Mouse (Mus musculus) cortical plate, adult 2 months (tissue): ENCODE measurements at regions not wholly inside any gene's neighbourhood (a gene's known extent, or its start where the extent isn't known, plus 50 kb on each side); places are given as distances from the start of the nearest gene placed in this dataset.

Experiments used
- H3K27ac ChIP-seq: fragments of 200-500 bp; 2 replicates; pipeline ENCODE4 v1.5.1; 2012; ENCODE audit warnings: low read length, control low read depth, inconsistent platforms; ENCODE audit not compliant: insufficient read depth
- H3K4me1 ChIP-seq: fragments of 200-500 bp; 2 replicates; pipeline ENCODE4 v1.6.1; 2011; ENCODE audit warnings: low read length; ENCODE audit not compliant: control insufficient read depth, insufficient read depth
- H3K4me3 ChIP-seq: fragments of 200-500 bp; 2 replicates; pipeline ENCODE4 v1.5.1; 2011; ENCODE audit warnings: mild to moderate bottlenecking, low read length, control low read depth; ENCODE audit not compliant: insufficient read depth
- CTCF ChIP-seq: fragments of 200-500 bp; IDR thresholded peaks from 2 replicates; pipeline ENCODE4 v1.5.1; 2011; ENCODE audit warnings: mild to moderate bottlenecking, control low read depth, low read length; ENCODE audit not compliant: insufficient read depth; ENCODE audit errors: extremely low read depth
- POLR2A ChIP-seq: fragments of 200-500 bp; IDR thresholded peaks from 2 replicates; pipeline ENCODE4 v1.6.1; 2011; ENCODE audit warnings: mild to moderate bottlenecking, low read length, control low read depth; ENCODE audit not compliant: insufficient read depth; ENCODE audit errors: extremely low read depth

- TF ChIP-seq CTCF, result no peak
- no peak for TF ChIP-seq POLR2A
- H3K27ac ChIP-seq, result no peak overlapping the region; the same call in 1 of the 2 replicates
These were observed 59.4 kb downstream of the 1700001O22Rik start for GRCm38 (mm10) chr2:30743976-30744620.

GRCm38 (mm10) chr2:30743265-30743846, 60.1 kb downstream of the 1700001O22Rik start:
- TF ChIP-seq POLR2A (no peak), CTCF (no peak)
- no peak overlapping the region for H3K4me3 ChIP-seq
- H3K27ac ChIP-seq, result peak overlapping the region; percentile 47; the same call in 1 of the 2 replicates
- no peaks in the 10 kb centered on the region for H3K4me1 ChIP-seq

More at GRCm38 (mm10) chr2:30743976-30744620, 59.4 kb downstream of the 1700001O22Rik start:
- Histone ChIP-seq H3K4me1 (no peaks in the 10 kb centered on the region), H3K4me3 (no peak overlapping the region)

GRCm38 (mm10) chr2:30741450-30741849, 62.0 kb downstream of the 1700001O22Rik start:
- peaks cover 4% of the 10 kb centered on the region; the same call in 1 of the 2 replicates for H3K4me1 ChIP-seq
- no peak overlapping the region for H3K27ac ChIP-seq
- no peak overlapping the region for H3K4me3 ChIP-seq
- TF ChIP-seq POLR2A, result no peak
- no peak for TF ChIP-seq CTCF

- no peak for TF ChIP-seq CTCF
- no peak for TF ChIP-seq POLR2A
- Histone ChIP-seq H3K27ac (no peak overlapping the region), H3K4me3 (no peak overlapping the region)
These were observed 65.7 kb downstream of the 1700001O22Rik start for GRCm38 (mm10) chr2:30737759-30738158.

DNA sequence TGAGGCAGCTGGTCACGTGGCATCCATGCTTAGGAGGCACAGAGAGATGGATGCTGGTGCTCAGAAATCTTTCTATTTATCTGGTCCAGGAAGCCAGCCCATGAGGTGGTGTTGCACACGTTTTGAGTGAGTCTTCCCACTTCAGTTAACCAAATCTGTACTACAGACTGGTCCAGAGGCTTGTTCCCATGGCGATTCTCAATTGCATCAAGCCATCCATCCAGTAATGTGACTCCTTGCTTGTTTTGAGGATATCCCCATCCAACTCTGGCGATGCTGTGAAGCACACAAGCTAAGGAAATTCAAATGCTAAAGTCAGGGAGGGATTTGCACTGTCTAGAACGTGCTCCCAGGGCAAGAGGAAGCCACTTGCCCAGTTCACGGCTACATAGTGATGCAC, 66.8 kb downstream of the 1700001O22Rik start:
- no peak overlapping the region for H3K4me3 ChIP-seq
- peaks cover 4% of the 10 kb centered on the region; the same call in 1 of the 2 replicates for H3K4me1 ChIP-seq
- 0 out of 2 replicates have a peak overlapping the region, but pooled peaks have one; percentile 49 for H3K27ac ChIP-seq
- no peak for TF ChIP-seq POLR2A
- TF ChIP-seq CTCF, result no peak

More at GRCm38 (mm10) chr2:30737759-30738158, 65.7 kb downstream of the 1700001O22Rik start:
- H3K4me1 ChIP-seq, result peaks cover 4% of the 10 kb centered on the region; the same call in 1 of the 2 replicates

DNA sequence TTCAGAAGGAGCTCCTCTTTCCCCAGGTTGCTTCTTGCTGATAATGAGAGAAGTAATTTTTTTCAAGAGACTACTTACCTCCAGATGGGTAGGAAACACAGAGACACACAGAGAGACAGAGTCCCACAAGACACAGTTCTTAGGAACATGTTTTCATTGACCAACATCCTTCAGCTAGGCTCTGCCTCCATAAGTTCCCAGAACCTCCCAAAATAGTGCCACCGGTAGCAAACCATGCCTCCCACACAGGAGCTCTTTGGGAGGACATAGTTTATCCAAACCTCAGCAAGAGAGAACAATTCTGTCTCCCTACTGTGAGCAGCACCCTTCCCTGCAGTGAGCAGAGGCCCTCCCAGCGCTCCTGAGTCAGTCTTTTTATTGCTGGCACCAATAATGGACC, 67.2 kb downstream of the 1700001O22Rik start:
- peaks cover 4% of the 10 kb centered on the region; the same call in 1 of the 2 replicates for H3K4me1 ChIP-seq
- TF ChIP-seq CTCF, result no peak
- TF ChIP-seq POLR2A, result no peak
- H3K4me3 ChIP-seq, result no peak overlapping the region
- 0 out of 2 replicates have a peak overlapping the region, but pooled peaks have one; percentile 49 for H3K27ac ChIP-seq

GRCm38 (mm10) chr2:30733853-30734252, 69.6 kb downstream of the 1700001O22Rik start:
- Histone ChIP-seq H3K4me1 (peaks cover 4% of the 10 kb centered on the region; the same call in 1 of the 2 replicates), H3K27ac (no peak overlapping the region), H3K4me3 (no peak overlapping the region)
- TF ChIP-seq CTCF, result no peak
- no peak for TF ChIP-seq POLR2A

DNA sequence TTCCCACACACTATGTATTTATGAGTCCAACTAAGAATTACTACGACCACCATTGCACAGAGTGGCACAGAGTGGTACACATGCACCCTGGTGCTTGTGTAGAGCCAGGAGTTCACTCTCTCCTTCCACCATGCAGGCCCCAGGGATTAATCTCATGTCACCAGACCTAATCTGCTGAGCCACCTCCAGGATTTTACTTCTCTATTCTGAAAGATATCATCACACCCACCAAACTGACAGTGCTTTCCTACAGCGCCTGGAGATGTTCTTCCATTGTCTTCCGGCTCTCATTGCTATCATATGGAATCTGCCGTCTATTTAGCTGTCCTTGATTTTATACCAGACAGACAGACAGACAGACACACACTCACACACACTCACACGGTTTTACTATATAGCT, 71.6 kb downstream of the 1700001O22Rik start:
- TF ChIP-seq CTCF (no peak), POLR2A (no peak)
- H3K27ac ChIP-seq, result no peak overlapping the region
- no peaks in the 10 kb centered on the region; the same call in 1 of the 2 replicates for H3K4me1 ChIP-seq
- no peak overlapping the region for H3K4me3 ChIP-seq

DNA sequence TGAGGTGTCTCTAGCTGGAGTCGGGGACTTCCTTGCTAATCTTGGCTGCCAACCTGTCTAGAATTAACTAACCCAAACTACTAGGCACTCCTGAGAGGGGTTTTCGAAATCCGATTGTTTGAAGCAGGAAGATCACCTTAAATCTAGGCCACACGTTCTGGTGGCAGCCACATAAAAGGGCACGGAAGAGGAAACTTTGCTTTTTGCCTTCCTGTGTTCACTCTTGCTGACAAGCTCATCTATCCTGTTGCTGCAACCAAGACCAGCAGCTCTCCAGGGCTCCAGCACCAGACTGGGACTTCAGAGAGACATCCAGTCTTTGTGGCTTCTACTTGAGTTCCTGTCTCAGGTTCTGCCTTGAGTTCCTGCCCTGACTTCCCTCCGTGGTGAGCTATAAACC, 75.5 kb downstream of the 1700001O22Rik start:
- no peak for TF ChIP-seq CTCF
- Histone ChIP-seq H3K4me3 (no peak overlapping the region), H3K4me1 (peaks cover 2% of the 10 kb centered on the region; the same call in 1 of the 2 replicates)

More for the DNA sequence above, 75.5 kb downstream of the 1700001O22Rik start:
- no peak overlapping the region for H3K27ac ChIP-seq
